Mouse (Mus musculus): ENCODE data around the gene Alkbh5.
"Not testable (repeated sequence)": the region's sequence is repeated elsewhere in the genome, so short reads cannot be mapped to it uniquely, and the experiment has no call there.

DNA sequence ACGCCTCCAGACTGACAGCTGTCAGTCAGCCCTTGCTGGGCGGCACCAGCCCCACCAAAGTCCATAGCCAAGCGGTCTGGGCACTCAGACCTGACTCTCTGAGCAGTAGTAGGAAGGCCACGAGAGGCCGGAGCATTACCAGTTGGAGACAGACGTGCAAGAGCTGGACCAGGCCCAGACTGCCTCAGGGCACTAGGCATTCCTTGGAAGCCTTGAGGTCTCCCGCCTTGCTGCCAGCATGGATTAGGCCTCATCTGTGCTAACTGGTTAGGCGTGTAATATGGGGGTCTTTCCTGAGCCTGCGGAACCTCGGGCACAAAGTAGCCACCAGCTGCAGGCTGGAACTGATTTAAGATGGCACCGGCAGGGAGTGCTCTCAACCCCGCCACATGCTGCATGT is 37.8 kb downstream of the Alkbh5 start:
- TF ChIP-seq GABPA (IDR thresholded peaks at IDR 0.05; ENCODE audit: insufficient replicate concordance, low read depth, low read length); CTCF (conservative IDR thresholded peaks at IDR 0.05 in 1 of 2, IDR thresholded peaks at IDR 0.05 in 1 of 2; ENCODE audit: low read depth in 2 of 2, low read length in 2 of 2); EP300 (IDR thresholded peaks at IDR 0.05; ENCODE audit: low read length); MXI1 (IDR thresholded peaks at IDR 0.05; ENCODE audit: low read depth, low read length); TBP (conservative IDR thresholded peaks at IDR 0.05; ENCODE audit: low read depth, low read length); POLR2A (IDR thresholded peaks at IDR 0.05; ENCODE audit: low read depth, low read length); CHD2 (IDR thresholded peaks at IDR 0.05; ENCODE audit: low read length); MAX (IDR thresholded peaks at IDR 0.05; ENCODE audit: low read length); RCOR1 (conservative IDR thresholded peaks at IDR 0.05; ENCODE audit: low read depth, low read length); POLR2AphosphoS2 (IDR thresholded peaks at IDR 0.05; ENCODE audit: low read depth, low read length); SMC3 (IDR thresholded peaks at IDR 0.05; ENCODE audit: low read depth, low read length); PAX5 (IDR thresholded peaks at IDR 0.05; ENCODE audit: low read length); HCFC1 (IDR thresholded peaks at IDR 0.05; ENCODE audit: low read depth, low read length); JUND (conservative IDR thresholded peaks at IDR 0.05; ENCODE audit: low read depth, low read length): not testable (repeated sequence)

Measured in CH12.LX (cell line).